ENCODE assay signal across 8 mouse cellular contexts in the genomic region with DNA sequence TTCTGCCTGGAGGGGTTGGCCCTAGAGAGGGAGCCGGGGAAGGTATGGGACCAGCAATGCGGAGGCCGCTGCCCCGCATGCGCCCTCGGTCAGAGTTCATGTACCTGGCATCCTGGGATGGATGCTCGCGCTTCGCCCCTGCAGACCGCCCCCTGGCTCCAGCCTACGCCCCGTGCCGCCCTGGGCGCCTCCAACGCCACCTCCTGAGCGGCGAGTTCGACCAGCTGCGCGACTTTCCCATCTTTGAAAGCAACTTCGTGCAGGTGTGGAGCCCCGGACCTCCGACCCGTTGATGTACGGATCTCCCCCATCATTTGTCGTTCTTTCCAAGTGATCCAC. TPM values are rescaled to one million over a fixed set of nuclear protein-coding genes. Genes with fewer than 3 reads are reported as not detected.
DNase-seq lines count a peak whose midpoint lies in the region; ATAC-seq and TF ChIP-seq lines count a peak whose summit lies in the region.

No protein-coding gene starts in this region.

- TF ChIP-seq POLR2A in cortical plate, adult 2 months (IDR thresholded peaks at IDR 0.05; ENCODE audit: extremely low read depth, insufficient read depth, low read length): no peak

- H3K27me3 ChIP-seq in kidney, postnatal 0 days (ENCODE audit: insufficient read depth, low read length): no peaks in the 10 kb centered on the region
- no peaks in the 10 kb centered on the region for H3K27me3 ChIP-seq in hindbrain, embryonic 15.5 days
- no peaks in the 10 kb centered on the region for H3K27me3 ChIP-seq in midbrain, embryonic 15.5 days (replicated peaks)

- no peak for ATAC-seq in kidney, postnatal 0 days (replicated peaks; ENCODE audit: low FRiP score, low read depth)
- ATAC-seq in hindbrain, embryonic 15.5 days (ENCODE audit: low FRiP score, low read depth): no peak
- ATAC-seq in midbrain, embryonic 15.5 days (replicated peaks): no peak

- peaks cover 17% of the 10 kb centered on the region for H3K36me3 ChIP-seq in kidney, postnatal 0 days (ENCODE audit: insufficient read depth, low read length)
- peaks cover 15% of the 10 kb centered on the region for H3K36me3 ChIP-seq in hindbrain, embryonic 15.5 days
- peaks cover 12% of the 10 kb centered on the region for H3K36me3 ChIP-seq in midbrain, embryonic 15.5 days (replicated peaks)

- peak overlapping the region; percentile 94 for H3K27ac ChIP-seq in kidney, postnatal 0 days
- H3K27ac ChIP-seq in cortical plate, adult 2 months (ENCODE audit: insufficient read depth, low read length): peak overlapping the region; percentile 89
- peak overlapping the region; percentile 98 for H3K27ac ChIP-seq in hindbrain, embryonic 15.5 days (replicated peaks)
- H3K27ac ChIP-seq in midbrain, embryonic 15.5 days: peak overlapping the region; percentile 99

- peaks cover 8% of the 10 kb centered on the region; the same call in 1 of the 2 replicates for H3K4me1 ChIP-seq in kidney, postnatal 0 days (replicated peaks; ENCODE audit: insufficient read depth, low read length)
- peaks cover 4% of the 10 kb centered on the region for H3K4me1 ChIP-seq in cortical plate, adult 2 months (ENCODE audit: control insufficient read depth, insufficient read depth, low read length)
- H3K4me1 ChIP-seq in hindbrain, embryonic 15.5 days (replicated peaks): peaks cover 25% of the 10 kb centered on the region
- peaks cover 27% of the 10 kb centered on the region for H3K4me1 ChIP-seq in midbrain, embryonic 15.5 days

- peak overlapping the region; percentile 92 for H3K4me2 ChIP-seq in kidney, postnatal 0 days (ENCODE audit: low read length)
- peak overlapping the region; percentile 88 for H3K4me2 ChIP-seq in hindbrain, embryonic 15.5 days
- peak overlapping the region; percentile 74 for H3K4me2 ChIP-seq in midbrain, embryonic 15.5 days

- TF ChIP-seq CTCF in kidney, postnatal 0 days (IDR thresholded peaks at IDR 0.05; ENCODE audit: low read depth): peak; percentile 40
- TF ChIP-seq CTCF in cortical plate, adult 2 months (IDR thresholded peaks at IDR 0.05; ENCODE audit: extremely low read depth, insufficient read depth, low read length): no peak

- no peak for DNase-seq in kidney, postnatal 0 days (ENCODE audit: low spot score)
- DNase-seq in kidney, adult 18-20 months: no peak
- no peak for DNase-seq in frontal cortex, postnatal 14 days (ENCODE audit: low spot score in 2 of 2)
- no peak for DNase-seq in right cerebral cortex, adult 18-20 months
- no peak for DNase-seq in cerebellum, adult 11-12 months

- WGBS in kidney, postnatal 0 days: under 1% methylated on average over 26 of the region's 26 CpGs
- whole genome bisulfite sequencing in hindbrain, embryonic 15.5 days: under 1% methylated on average over 24 of the region's 26 CpGs
- WGBS in midbrain, embryonic 15.5 days: under 1% methylated on average over 26 of the region's 26 CpGs

- no peaks in the 10 kb centered on the region for H3K9me3 ChIP-seq in kidney, postnatal 0 days (replicated peaks; ENCODE audit: low read length)
- H3K9me3 ChIP-seq in hindbrain, embryonic 15.5 days: no peaks in the 10 kb centered on the region
- H3K9me3 ChIP-seq in midbrain, embryonic 15.5 days: no peaks in the 10 kb centered on the region

- peak overlapping the region; percentile 82 for H3K4me3 ChIP-seq in kidney, postnatal 0 days (replicated peaks; ENCODE audit: low read depth, low read length)
- peak overlapping the region; percentile 84 for H3K4me3 ChIP-seq in cortical plate, adult 2 months (ENCODE audit: insufficient read depth, low read length)
- H3K4me3 ChIP-seq in hindbrain, embryonic 15.5 days: peak overlapping the region; percentile 86
- H3K4me3 ChIP-seq in midbrain, embryonic 15.5 days: peak overlapping the region; percentile 87

- H3K9ac ChIP-seq in kidney, postnatal 0 days (ENCODE audit: low read depth, low read length): peak overlapping the region; percentile 82
- H3K9ac ChIP-seq in hindbrain, embryonic 15.5 days: peak overlapping the region; percentile 95
- H3K9ac ChIP-seq in midbrain, embryonic 15.5 days: peak overlapping the region; percentile 94

RNA-seq across cellular contexts. Expression of gene Fam71e1, which starts 0.4 kb away (rescaled TPM):
- polyA plus RNA-seq in kidney, postnatal 0 days (2015; fragmentation: Nextera tagmentation; extraction: Ambion mirVana): 17.1 and 19.2 TPM in 2 replicates
- 27.0 and 29.4 TPM in 2 replicates for polyA plus RNA-seq in cortical plate, adult 2 months (2012; rRNA removed)
- 21.3 and 23.6 TPM in 2 replicates for polyA plus RNA-seq in hindbrain, embryonic 15.5 days (2015; fragmentation: Nextera tagmentation; extraction: Ambion mirVana)
- 30.1 and 36.6 TPM in 2 replicates for polyA plus RNA-seq in midbrain, embryonic 15.5 days (2015; fragmentation: Nextera tagmentation; extraction: Ambion mirVana)

RNA-seq across cellular contexts. Expression of gene Emc10, which starts 0.4 kb away (rescaled TPM):
- polyA plus RNA-seq in kidney, postnatal 0 days (2015; fragmentation: Nextera tagmentation; extraction: Ambion mirVana): 113 and 136 TPM in 2 replicates
- polyA plus RNA-seq in cortical plate, adult 2 months (2012; rRNA removed): 297 and 308 TPM in 2 replicates
- polyA plus RNA-seq in hindbrain, embryonic 15.5 days (2015; fragmentation: Nextera tagmentation; extraction: Ambion mirVana): 148 and 165 TPM in 2 replicates
- 145 and 162 TPM in 2 replicates for polyA plus RNA-seq in midbrain, embryonic 15.5 days (2015; fragmentation: Nextera tagmentation; extraction: Ambion mirVana)

RNA-seq across cellular contexts. Expression of gene Mybpc2, which starts 27.7 kb away (rescaled TPM):
- 0.08 and 0.11 TPM in 2 replicates for polyA plus RNA-seq in kidney, postnatal 0 days (2015; fragmentation: Nextera tagmentation; extraction: Ambion mirVana)
- 0.04 and 0.06 TPM in 2 replicates for polyA plus RNA-seq in cortical plate, adult 2 months (2012; rRNA removed)
- 0.10 and 0.18 TPM in 2 replicates for polyA plus RNA-seq in hindbrain, embryonic 15.5 days (2015; fragmentation: Nextera tagmentation; extraction: Ambion mirVana)
- polyA plus RNA-seq in midbrain, embryonic 15.5 days (2015; fragmentation: Nextera tagmentation; extraction: Ambion mirVana): 0.19 and 0.28 TPM in 2 replicates

RNA-seq across cellular contexts. Expression of gene Josd2, which starts 29.0 kb away (rescaled TPM):
- 51.1 and 52.4 TPM in 2 replicates for polyA plus RNA-seq in kidney, postnatal 0 days (2015; fragmentation: Nextera tagmentation; extraction: Ambion mirVana)
- polyA plus RNA-seq in cortical plate, adult 2 months (2012; rRNA removed): 232 and 256 TPM in 2 replicates
- 44.0 and 45.7 TPM in 2 replicates for polyA plus RNA-seq in hindbrain, embryonic 15.5 days (2015; fragmentation: Nextera tagmentation; extraction: Ambion mirVana)
- 38.8 and 42.2 TPM in 2 replicates for polyA plus RNA-seq in midbrain, embryonic 15.5 days (2015; fragmentation: Nextera tagmentation; extraction: Ambion mirVana)

RNA-seq across cellular contexts. Expression of gene Aspdh, which starts 31.5 kb away (rescaled TPM):
- polyA plus RNA-seq in kidney, postnatal 0 days (2015; fragmentation: Nextera tagmentation; extraction: Ambion mirVana): 5.4 and 5.8 TPM in 2 replicates
- 8.2 and 8.7 TPM in 2 replicates for polyA plus RNA-seq in cortical plate, adult 2 months (2012; rRNA removed)
- 3.7 and 5.0 TPM in 2 replicates for polyA plus RNA-seq in hindbrain, embryonic 15.5 days (2015; fragmentation: Nextera tagmentation; extraction: Ambion mirVana)
- 5.8 and 6.0 TPM in 2 replicates for polyA plus RNA-seq in midbrain, embryonic 15.5 days (2015; fragmentation: Nextera tagmentation; extraction: Ambion mirVana)
